Comparison of ENCODE assay signal across 7 mouse cellular contexts in the genomic region with DNA sequence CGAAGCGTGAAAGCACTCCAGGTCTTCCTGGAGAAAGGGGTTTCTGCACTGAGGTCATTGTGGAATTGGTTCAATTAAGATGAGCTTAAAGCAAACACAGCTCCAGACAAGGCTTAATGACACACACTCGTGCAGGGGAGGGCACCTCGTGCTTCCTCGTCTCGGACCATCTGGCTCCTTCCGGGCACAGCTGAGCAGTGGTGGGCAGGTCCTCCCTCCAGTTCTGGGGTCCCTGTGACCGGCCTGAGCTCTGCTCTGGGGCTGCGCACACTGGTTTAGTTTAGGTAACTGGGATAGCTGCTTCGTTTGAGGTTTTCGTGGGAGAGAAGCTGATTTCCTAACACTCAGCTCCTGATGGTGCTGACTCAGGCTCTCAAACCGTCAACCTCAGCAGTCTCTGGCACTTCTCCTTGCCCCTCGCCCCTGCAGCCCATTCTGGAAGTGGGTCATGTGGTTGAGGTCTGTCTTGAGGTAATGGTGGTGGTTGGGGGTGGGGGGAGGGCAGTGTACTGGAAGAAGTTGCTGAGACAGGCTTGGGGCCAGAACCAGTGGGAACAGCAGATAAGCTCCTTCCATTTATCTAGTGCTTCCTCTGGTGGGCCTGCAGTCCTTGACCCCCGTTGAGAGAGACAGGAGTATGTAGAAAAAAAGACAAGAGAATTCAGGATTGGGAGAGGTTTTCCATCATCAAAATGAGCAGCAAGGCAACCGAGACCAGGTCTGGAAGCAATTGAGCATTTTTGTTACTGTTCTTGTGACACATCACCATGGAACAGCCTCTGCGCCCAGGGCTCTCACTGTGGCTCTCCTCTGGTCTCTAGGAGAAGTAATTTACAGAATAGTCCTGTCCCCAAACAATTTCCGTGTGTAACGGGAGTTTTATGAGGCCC. TPM values are rescaled to one million over a fixed set of nuclear protein-coding genes. Genes with fewer than 3 reads are reported as not detected.
DNase-seq lines count a peak whose midpoint lies in the region; ATAC-seq and TF ChIP-seq lines count a peak whose summit lies in the region.

No protein-coding gene starts in this region.

- no peak for TF ChIP-seq POLR2A in lung, adult 2 months (IDR thresholded peaks at IDR 0.05; ENCODE audit: borderline replicate concordance, extremely low read depth, low read depth, low read length)

- H3K9ac ChIP-seq in lung, embryonic 16.5 days (ENCODE audit: low read length): no peak overlapping the region
- H3K9ac ChIP-seq in hindbrain, embryonic 13.5 days: no peak overlapping the region
- H3K9ac ChIP-seq in limb, embryonic 15.5 days: no peak overlapping the region

- peak; percentile 24 for ATAC-seq in lung, embryonic 16.5 days (ENCODE audit: low read depth)
- 0 out of 2 replicates have a peak, but pooled peaks have one; percentile 24 for ATAC-seq in hindbrain, embryonic 13.5 days (ENCODE audit: low FRiP score)
- ATAC-seq in limb, embryonic 15.5 days (ENCODE audit: insufficient number of reproducible peaks, low FRiP score, low TSS enrichment, low read depth): no peak

- no peak for DNase-seq in lung, adult 2 months
- DNase-seq in cerebellum, postnatal 14 days: peak; percentile 57 to 65
- DNase-seq in splenic B cell, adult 2 months (ENCODE audit: low read depth, low spot score): peak; percentile 27
- no peak for DNase-seq in ovary, postnatal 36 days (ENCODE audit: low spot score)

- no peaks in the 10 kb centered on the region for H3K27me3 ChIP-seq in lung, embryonic 16.5 days (ENCODE audit: control insufficient read depth, insufficient read depth, low read depth, low read length)
- H3K27me3 ChIP-seq in hindbrain, embryonic 13.5 days: no peaks in the 10 kb centered on the region
- no peaks in the 10 kb centered on the region for H3K27me3 ChIP-seq in limb, embryonic 15.5 days
- no peaks in the 10 kb centered on the region for H3K27me3 ChIP-seq in splenic B cell, adult 2 months (ENCODE audit: control insufficient read depth, insufficient read depth, low read length, poor library complexity, severe bottlenecking)

- H3K36me3 ChIP-seq in lung, embryonic 16.5 days (ENCODE audit: control insufficient read depth, insufficient read depth, low read length): no peaks in the 10 kb centered on the region; the same call in 1 of the 2 replicates
- H3K36me3 ChIP-seq in hindbrain, embryonic 13.5 days: no peaks in the 10 kb centered on the region
- H3K36me3 ChIP-seq in limb, embryonic 15.5 days: peaks cover 15% of the 10 kb centered on the region; the same call in 1 of the 2 replicates
- no peaks in the 10 kb centered on the region for H3K36me3 ChIP-seq in splenic B cell, adult 2 months (ENCODE audit: control insufficient read depth, insufficient read depth, low read length, poor library complexity, severe bottlenecking)

- WGBS in lung, embryonic 16.5 days: 39% methylated on average over 18 of the region's 18 CpGs
- 43% methylated on average over 18 of the region's 18 CpGs for WGBS in lung, adult 2 months
- WGBS in hindbrain, embryonic 13.5 days: 58% methylated on average over 18 of the region's 18 CpGs
- 28% methylated on average over 18 of the region's 18 CpGs for WGBS in limb, embryonic 15.5 days

- TF ChIP-seq CTCF in lung, adult 2 months (IDR thresholded peaks at IDR 0.05; ENCODE audit: insufficient read depth, low read length): no peak

- H3K4me2 ChIP-seq in lung, embryonic 16.5 days (ENCODE audit: low read depth, low read length): no peak overlapping the region
- H3K4me2 ChIP-seq in hindbrain, embryonic 13.5 days: no peak overlapping the region
- 0 out of 2 replicates have a peak overlapping the region, but pooled peaks have one; percentile 2 for H3K4me2 ChIP-seq in limb, embryonic 15.5 days

- H3K4me3 ChIP-seq in lung, embryonic 16.5 days (ENCODE audit: low read length): no peak overlapping the region
- H3K4me3 ChIP-seq in lung, adult 2 months (replicated peaks; ENCODE audit: extremely low read depth, low read depth, low read length): no peak overlapping the region
- H3K4me3 ChIP-seq in hindbrain, embryonic 13.5 days: no peak overlapping the region
- H3K4me3 ChIP-seq in limb, embryonic 15.5 days: no peak overlapping the region

- no peaks in the 10 kb centered on the region for H3K9me3 ChIP-seq in lung, embryonic 16.5 days (ENCODE audit: control insufficient read depth, low read length)
- no peaks in the 10 kb centered on the region for H3K9me3 ChIP-seq in hindbrain, embryonic 13.5 days
- H3K9me3 ChIP-seq in limb, embryonic 15.5 days: no peaks in the 10 kb centered on the region

- H3K4me1 ChIP-seq in lung, embryonic 16.5 days (replicated peaks; ENCODE audit: control insufficient read depth, insufficient read depth, low read length): peaks cover 26% of the 10 kb centered on the region
- peaks cover 2% of the 10 kb centered on the region; the same call in 1 of the 2 replicates for H3K4me1 ChIP-seq in lung, adult 2 months (ENCODE audit: control insufficient read depth, insufficient read depth, low read length)
- H3K4me1 ChIP-seq in hindbrain, embryonic 13.5 days (replicated peaks): peaks cover 20% of the 10 kb centered on the region
- peaks cover 41% of the 10 kb centered on the region for H3K4me1 ChIP-seq in limb, embryonic 15.5 days

- peak overlapping the region; percentile 19 for H3K27ac ChIP-seq in lung, embryonic 16.5 days (ENCODE audit: low read length)
- no peak overlapping the region; the same call in 1 of the 2 replicates for H3K27ac ChIP-seq in hindbrain, embryonic 13.5 days
- H3K27ac ChIP-seq in limb, embryonic 15.5 days: peak overlapping the region; percentile 80

RNA-seq across cellular contexts. Expression of a gene that starts 44.5 kb away (rescaled TPM):
- polyA plus RNA-seq in lung, embryonic 16.5 days (2015; fragmentation: Nextera tagmentation; extraction: Ambion mirVana): 43.8 and 49.9 TPM in 2 replicates
- 4.5 and 4.7 TPM in 2 replicates for polyA plus RNA-seq in lung, adult 2 months (2012; rRNA removed)
- 22.0 and 24.1 TPM in 2 replicates for polyA plus RNA-seq in hindbrain, embryonic 13.5 days (2015; fragmentation: Nextera tagmentation; extraction: Ambion mirVana)
- polyA plus RNA-seq in limb, embryonic 15.5 days (2015; fragmentation: Nextera tagmentation; extraction: Ambion mirVana): 43.7 and 43.9 TPM in 2 replicates

Comparison
In these comparisons a context has a peak if more than half of its experiments do, and no peak if none do; other contexts are left out.
1. DNase-seq: peak in cerebellum, postnatal 14 days (2 of 2) and splenic B cell, adult 2 months (single experiment); none in lung, adult 2 months (single experiment) and ovary, postnatal 36 days (single experiment).